Mouse (Mus musculus): ENCODE results near the gene Faah. TPM values are rescaled to one million over a fixed set of nuclear protein-coding genes. Genes with fewer than 3 reads are reported as not detected.

Gene Faah
- polyA plus RNA-seq, 1 experiment, result 5.1 TPM

- no peak for TF ChIP-seq POLR2A (IDR thresholded peaks at IDR 0.05; ENCODE audit: borderline replicate concordance, control insufficient read depth, low read depth, low read length)
- no peak for TF ChIP-seq CTCF (IDR thresholded peaks at IDR 0.05; ENCODE audit: control insufficient read depth, insufficient read depth, low read length)
- WGBS, result 63% methylated on average over 7 of the region's 7 CpGs
- H3K4me1 ChIP-seq (ENCODE audit: control insufficient read depth, insufficient read depth, low read length), result no peaks in the 10 kb centered on the region
- H3K27ac ChIP-seq (ENCODE audit: control insufficient read depth, insufficient read depth, low read depth, low read length, poor library complexity), result no peak overlapping the region
- H3K4me3 ChIP-seq (replicated peaks; ENCODE audit: control insufficient read depth, low read depth, low read length), result no peak overlapping the region
Measured at GRCm38 (mm10) chr4:116048130-116048920, 30.6 kb upstream of the Faah start.

GRCm38 (mm10) chr4:116047681-116048080 is 30.0 kb upstream of the Faah start:
- H3K27ac ChIP-seq (ENCODE audit: control insufficient read depth, insufficient read depth, low read depth, low read length, poor library complexity), result no peak overlapping the region
- H3K4me3 ChIP-seq (replicated peaks; ENCODE audit: control insufficient read depth, low read depth, low read length), result no peak overlapping the region
- no peaks in the 10 kb centered on the region for H3K4me1 ChIP-seq (ENCODE audit: control insufficient read depth, insufficient read depth, low read length)
- WGBS, result 86% methylated on average over 1 of the region's 1 CpGs
- TF ChIP-seq POLR2A (IDR thresholded peaks at IDR 0.05; ENCODE audit: borderline replicate concordance, control insufficient read depth, low read depth, low read length) (no peak), CTCF (IDR thresholded peaks at IDR 0.05; ENCODE audit: control insufficient read depth, insufficient read depth, low read length) (no peak)

GRCm38 (mm10) chr4:116046604-116047003 is 28.9 kb upstream of the Faah start:
- 78% methylated on average over 2 of the region's 2 CpGs for WGBS
- Histone ChIP-seq H3K4me1 (ENCODE audit: control insufficient read depth, insufficient read depth, low read length) (no peaks in the 10 kb centered on the region), H3K27ac (ENCODE audit: control insufficient read depth, insufficient read depth, low read depth, low read length, poor library complexity) (no peak overlapping the region), H3K4me3 (replicated peaks; ENCODE audit: control insufficient read depth, low read depth, low read length) (no peak overlapping the region)
- TF ChIP-seq POLR2A (IDR thresholded peaks at IDR 0.05; ENCODE audit: borderline replicate concordance, control insufficient read depth, low read depth, low read length) (no peak), CTCF (IDR thresholded peaks at IDR 0.05; ENCODE audit: control insufficient read depth, insufficient read depth, low read length) (no peak)

GRCm38 (mm10) chr4:116042186-116042585 is 24.5 kb upstream of the Faah start:
- no peak overlapping the region for H3K4me3 ChIP-seq (replicated peaks; ENCODE audit: control insufficient read depth, low read depth, low read length)
- no peak overlapping the region for H3K27ac ChIP-seq (ENCODE audit: control insufficient read depth, insufficient read depth, low read depth, low read length, poor library complexity)
- no peak for TF ChIP-seq POLR2A (IDR thresholded peaks at IDR 0.05; ENCODE audit: borderline replicate concordance, control insufficient read depth, low read depth, low read length)
- TF ChIP-seq CTCF (IDR thresholded peaks at IDR 0.05; ENCODE audit: control insufficient read depth, insufficient read depth, low read length), result no peak; the same call in 1 of the 2 replicates
- no peaks in the 10 kb centered on the region for H3K4me1 ChIP-seq (ENCODE audit: control insufficient read depth, insufficient read depth, low read length)
- 51% methylated on average over 3 of the region's 3 CpGs for WGBS

- TF ChIP-seq POLR2A (IDR thresholded peaks at IDR 0.05; ENCODE audit: borderline replicate concordance, control insufficient read depth, low read depth, low read length) (no peak), CTCF (IDR thresholded peaks at IDR 0.05; ENCODE audit: control insufficient read depth, insufficient read depth, low read length) (no peak)
- Histone ChIP-seq H3K27ac (ENCODE audit: control insufficient read depth, insufficient read depth, low read depth, low read length, poor library complexity) (no peak overlapping the region), H3K4me1 (ENCODE audit: control insufficient read depth, insufficient read depth, low read length) (no peaks in the 10 kb centered on the region), H3K4me3 (replicated peaks; ENCODE audit: control insufficient read depth, low read depth, low read length) (no peak overlapping the region)
- WGBS, result 83% methylated on average over 2 of the region's 2 CpGs
Measured at GRCm38 (mm10) chr4:116040466-116040865, 22.7 kb upstream of the Faah start.

- 83% methylated on average over 5 of the region's 5 CpGs for WGBS
- H3K27ac ChIP-seq (ENCODE audit: control insufficient read depth, insufficient read depth, low read depth, low read length, poor library complexity), result no peak overlapping the region
- no peaks in the 10 kb centered on the region; the same call in 1 of the 2 replicates for H3K4me1 ChIP-seq (ENCODE audit: control insufficient read depth, insufficient read depth, low read length)
- H3K4me3 ChIP-seq (replicated peaks; ENCODE audit: control insufficient read depth, low read depth, low read length), result no peak overlapping the region
- TF ChIP-seq CTCF (IDR thresholded peaks at IDR 0.05; ENCODE audit: control insufficient read depth, insufficient read depth, low read length) (no peak), POLR2A (IDR thresholded peaks at IDR 0.05; ENCODE audit: borderline replicate concordance, control insufficient read depth, low read depth, low read length) (no peak)
Measured at GRCm38 (mm10) chr4:116033374-116033773, 15.6 kb upstream of the Faah start.

GRCm38 (mm10) chr4:116032906-116033305 is 15.2 kb upstream of the Faah start:
- Histone ChIP-seq H3K4me1 (ENCODE audit: control insufficient read depth, insufficient read depth, low read length) (no peaks in the 10 kb centered on the region; the same call in 1 of the 2 replicates), H3K4me3 (replicated peaks; ENCODE audit: control insufficient read depth, low read depth, low read length) (no peak overlapping the region), H3K27ac (ENCODE audit: control insufficient read depth, insufficient read depth, low read depth, low read length, poor library complexity) (no peak overlapping the region)
- WGBS, result 50% methylated on average over 9 of the region's 9 CpGs
- TF ChIP-seq POLR2A (IDR thresholded peaks at IDR 0.05; ENCODE audit: borderline replicate concordance, control insufficient read depth, low read depth, low read length) (no peak), CTCF (IDR thresholded peaks at IDR 0.05; ENCODE audit: control insufficient read depth, insufficient read depth, low read length) (no peak)

- WGBS, result under 1% methylated on average over 60 of the region's 60 CpGs
- no peaks in the 10 kb centered on the region; the same call in 1 of the 2 replicates for H3K4me1 ChIP-seq (ENCODE audit: control insufficient read depth, insufficient read depth, low read length)
- peak overlapping the region; percentile 68 for H3K4me3 ChIP-seq (replicated peaks; ENCODE audit: control insufficient read depth, low read depth, low read length)
- TF ChIP-seq POLR2A (IDR thresholded peaks at IDR 0.05; ENCODE audit: borderline replicate concordance, control insufficient read depth, low read depth, low read length), result no peak
- no peak for TF ChIP-seq CTCF (IDR thresholded peaks at IDR 0.05; ENCODE audit: control insufficient read depth, insufficient read depth, low read length)
- H3K27ac ChIP-seq (ENCODE audit: control insufficient read depth, insufficient read depth, low read depth, low read length, poor library complexity), result peak overlapping the region; percentile 48; the same call in 1 of the 2 replicates
Measured at GRCm38 (mm10) chr4:116017300-116017901, 325 bp downstream of the Faah start.

Measured in bone marrow, adult 2 months (tissue).